Mouse (Mus musculus) forebrain, embryonic 12.5 days (tissue): ENCODE measurements around the gene Bcl10. TPM values are rescaled to one million over a fixed set of nuclear protein-coding genes. Genes with fewer than 3 reads are reported as not detected.
"Not testable (repeated sequence)": the region's sequence is repeated elsewhere in the genome, so short reads cannot be mapped to it uniquely, and the experiment has no call there.

ENCODE experiments used
- ATAC-seq: fragments of 200-750 bp; cut with Nextera tagmentation; 2 replicates; pipeline ENCODE4 v1.8.0; 2017; ENCODE audit warnings: moderate TSS enrichment; ENCODE audit not compliant: low FRiP score
- H3K27ac ChIP-seq: fragments of 300-500 bp; sonication (generic); 2 replicates; pipeline ENCODE4 v1.5.1; 2016; ENCODE audit warnings: mild to moderate bottlenecking
- H3K27me3 ChIP-seq: fragments of 300-500 bp; sonication (generic); 2 replicates; pipeline ENCODE4 v1.6.1; 2016; ENCODE audit warnings: mild to moderate bottlenecking
- H3K36me3 ChIP-seq: fragments of 300-500 bp; sonication (generic); replicated peaks from 2 replicates; pipeline ENCODE4 v1.6.1; 2016; ENCODE audit warnings: mild to moderate bottlenecking
- H3K4me1 ChIP-seq: fragments of 300-500 bp; sonication (generic); 2 replicates; pipeline ENCODE4 v1.6.1; 2016
- H3K4me2 ChIP-seq: fragments of 300-500 bp; sonication (generic); 2 replicates; pipeline ENCODE4 v1.6.1; 2016; ENCODE audit warnings: mild to moderate bottlenecking, moderate library complexity
- H3K4me3 ChIP-seq: fragments of 300-500 bp; sonication (generic); replicated peaks from 2 replicates; pipeline ENCODE4 v1.5.1; 2016; ENCODE audit warnings: mild to moderate bottlenecking
- H3K9ac ChIP-seq: fragments of 300-500 bp; sonication (generic); 2 replicates; pipeline ENCODE4 v1.6.1; 2016; ENCODE audit warnings: mild to moderate bottlenecking
- H3K9me3 ChIP-seq: fragments of 300-500 bp; sonication (generic); 2 replicates; pipeline ENCODE4 v1.6.1; 2016
- WGBS: fragments of 180-500 bp; shearing (Covaris S2); methylation state at CpG from one replicate; pipeline ENCODE4 v1.1.7; 2016; 5-methylcytosine and 5-hydroxymethylcytosine counted together
- polyA plus RNA-seq: library from polyadenylated mRNA; unstranded; fragments of >200 nt; fragmentation: Nextera tagmentation; extraction: Ambion mirVana; gene quantifications from 2 replicates; pipeline ENCODE4 v1.2.1, GENCODE M21; 2016

Bcl10 gene
- polyA plus RNA-seq, result 50.7 and 50.8 TPM in 2 replicates

DNA sequence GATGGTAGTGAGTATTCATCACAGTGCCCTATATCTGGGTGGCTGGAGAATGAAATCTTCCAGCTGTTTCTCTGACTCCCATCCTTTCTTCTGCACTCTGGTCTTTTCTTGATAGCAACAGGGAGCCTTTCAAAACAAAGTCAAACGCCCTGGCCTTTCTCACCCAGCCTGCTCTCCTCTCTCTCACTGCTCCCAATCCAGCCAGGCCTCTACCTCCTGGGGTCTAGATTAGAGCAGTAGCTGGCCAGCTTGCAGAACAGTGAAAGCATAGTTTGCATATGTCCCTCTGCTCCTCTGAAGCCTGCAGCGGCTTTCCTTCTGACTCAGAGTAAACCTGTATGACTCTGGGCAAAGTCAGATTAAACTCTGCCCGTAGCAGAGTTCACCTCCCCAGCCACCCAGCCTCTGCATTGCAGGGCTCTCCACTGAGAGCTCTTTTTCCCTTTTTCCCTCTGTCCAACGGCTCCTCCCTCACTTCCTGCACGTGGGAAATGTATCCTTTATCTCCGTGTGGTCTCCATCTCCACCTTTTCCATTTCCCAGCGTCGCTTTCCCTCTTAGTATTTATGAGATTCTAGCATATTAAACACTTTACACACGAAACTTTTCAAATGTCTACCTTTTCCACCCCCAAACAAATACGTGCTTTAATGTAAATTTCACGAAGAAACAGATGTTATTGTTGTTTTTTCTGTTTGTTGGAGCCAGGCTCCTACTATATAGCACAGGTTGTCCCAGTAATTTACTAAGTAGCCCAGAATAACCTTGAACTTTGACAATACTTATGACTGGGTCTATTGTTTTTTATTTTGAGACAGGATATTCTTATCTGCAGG lies at the start of gene Bcl10:
Bcl10 (plus strand) TSS at position 786 of the 836 bp plus-strand sequence.
- Histone ChIP-seq H3K4me2 (peak within 1 kb of the TSS; percentile 75), H3K4me3 (peak within 1 kb of the TSS; percentile 83), H3K27me3 (peaks cover 4% of the 10 kb centered on the region; the same call in 1 of the 2 replicates), H3K9ac (0 out of 2 replicates have a peak within 1 kb of the TSS, but pooled peaks have one; percentile 29), H3K9me3 (no peaks in the 10 kb centered on the region), H3K4me1 (peaks cover 11% of the 10 kb centered on the region), H3K36me3 (no peaks in the 10 kb centered on the region), H3K27ac (0 out of 2 replicates have a peak within 1 kb of the TSS, but pooled peaks have one; percentile 46)
- no peak for ATAC-seq
- whole genome bisulfite sequencing, result 29% methylated on average over 11 of the region's 11 CpGs

GRCm38 (mm10) chr3:145873271-145873670 lies 49.3 kb upstream of the Bcl10 start:
- no peaks in the 10 kb centered on the region for H3K27me3 ChIP-seq
- H3K36me3 ChIP-seq, result no peaks in the 10 kb centered on the region
- H3K9me3 ChIP-seq, result no peaks in the 10 kb centered on the region
- ATAC-seq, result no peak
- no peak overlapping the region for H3K27ac ChIP-seq
- no peak overlapping the region for H3K4me2 ChIP-seq
- 86% methylated on average over 1 of the region's 1 CpGs for WGBS
- H3K9ac ChIP-seq, result no peak overlapping the region
- no peaks in the 10 kb centered on the region for H3K4me1 ChIP-seq
- no peak overlapping the region for H3K4me3 ChIP-seq

DNA sequence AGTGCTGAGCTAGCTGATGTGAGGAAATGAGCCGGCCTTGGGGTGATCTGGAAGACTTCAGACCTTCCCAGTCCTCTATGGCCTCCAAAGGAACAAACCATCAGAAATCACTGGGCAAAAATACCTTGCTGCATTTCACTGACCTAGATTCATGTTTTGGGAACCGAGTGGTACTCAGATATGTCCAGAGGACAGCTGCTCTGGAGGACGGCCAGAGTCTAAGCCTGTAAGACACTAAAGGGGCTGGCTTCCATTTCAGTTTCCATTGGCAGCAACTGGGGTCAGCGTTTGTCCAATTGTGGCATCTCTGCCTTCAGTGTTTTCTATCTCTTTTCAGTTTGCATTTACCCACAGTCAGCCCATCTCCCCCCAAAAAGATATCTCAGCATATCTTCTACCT lies 48.5 kb upstream of the Bcl10 start:
- Histone ChIP-seq H3K27ac (no peak overlapping the region), H3K27me3 (no peaks in the 10 kb centered on the region), H3K4me3 (no peak overlapping the region), H3K9ac (no peak overlapping the region), H3K9me3 (no peaks in the 10 kb centered on the region), H3K4me2 (no peak overlapping the region), H3K4me1 (no peaks in the 10 kb centered on the region), H3K36me3 (no peaks in the 10 kb centered on the region)
- no peak for ATAC-seq
- 83% methylated on average over 4 of the region's 4 CpGs for WGBS

DNA sequence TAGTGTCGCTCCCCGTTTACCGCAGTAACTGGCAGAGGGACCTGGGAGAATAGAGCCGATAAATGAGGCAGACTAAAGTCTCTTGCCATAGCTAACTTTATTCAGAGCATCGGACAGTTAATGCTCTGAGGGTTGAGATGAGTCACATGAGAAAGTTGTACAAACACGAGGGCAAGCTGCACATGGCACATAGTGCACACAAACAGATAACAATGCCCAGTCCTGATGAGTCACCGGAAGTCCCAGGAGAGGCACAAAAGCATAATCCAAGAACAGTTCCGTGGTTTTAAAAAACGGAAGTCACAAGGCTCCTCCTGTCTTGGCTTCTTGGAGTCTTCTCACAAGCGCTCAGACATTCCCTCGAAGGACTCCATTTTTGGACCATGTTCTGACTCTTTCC lies 46.5 kb upstream of the Bcl10 start:
- no peaks in the 10 kb centered on the region for H3K27me3 ChIP-seq
- H3K4me3 ChIP-seq, result no peak overlapping the region
- no peak overlapping the region for H3K9ac ChIP-seq
- no peak overlapping the region for H3K27ac ChIP-seq
- no peak for ATAC-seq
- H3K36me3 ChIP-seq, result no peaks in the 10 kb centered on the region
- no peaks in the 10 kb centered on the region for H3K9me3 ChIP-seq
- 93% methylated on average over 11 of the region's 11 CpGs for WGBS
- H3K4me2 ChIP-seq, result no peak overlapping the region
- H3K4me1 ChIP-seq, result no peaks in the 10 kb centered on the region

GRCm38 (mm10) chr3:145878867-145879266 lies 43.7 kb upstream of the Bcl10 start:
- not testable (repeated sequence) for ATAC-seq, H3K9me3 ChIP-seq, H3K4me2 ChIP-seq

DNA sequence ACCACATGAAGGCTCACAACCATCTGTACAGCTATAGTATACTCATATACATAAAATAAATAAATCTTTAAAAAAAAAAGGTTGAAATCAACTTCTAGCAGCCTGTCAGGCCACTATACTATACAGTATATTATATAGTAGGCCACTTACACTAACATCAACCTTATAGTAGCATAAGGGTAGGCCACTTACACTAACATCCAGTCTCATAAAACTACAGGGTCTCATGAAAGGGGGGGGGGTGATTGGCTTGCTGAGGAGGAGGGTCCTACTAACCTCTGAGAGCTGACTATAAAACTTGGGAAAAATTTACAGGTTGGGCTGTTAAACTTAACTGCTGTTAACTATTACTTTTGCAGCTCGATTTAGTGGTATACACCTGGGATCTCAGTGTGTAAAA lies 42.3 kb upstream of the Bcl10 start:
- ATAC-seq, result no peak
- Histone ChIP-seq H3K27me3 (no peaks in the 10 kb centered on the region), H3K4me1 (peaks cover 22% of the 10 kb centered on the region), H3K9ac (no peak overlapping the region), H3K4me2 (no peak overlapping the region), H3K27ac (no peak overlapping the region), H3K9me3 (no peaks in the 10 kb centered on the region), H3K36me3 (no peaks in the 10 kb centered on the region), H3K4me3 (no peak overlapping the region)
- 82% methylated on average over 1 of the region's 1 CpGs for WGBS

More at GRCm38 (mm10) chr3:145878867-145879266, 43.7 kb upstream of the Bcl10 start:
- WGBS, result 82% methylated on average over 14 of the region's 14 CpGs
- not testable (repeated sequence) for H3K4me3 ChIP-seq, H3K36me3 ChIP-seq, H3K9ac ChIP-seq, H3K27me3 ChIP-seq, H3K27ac ChIP-seq
- H3K4me1 ChIP-seq, result peaks cover 21% of the 10 kb centered on the region

DNA sequence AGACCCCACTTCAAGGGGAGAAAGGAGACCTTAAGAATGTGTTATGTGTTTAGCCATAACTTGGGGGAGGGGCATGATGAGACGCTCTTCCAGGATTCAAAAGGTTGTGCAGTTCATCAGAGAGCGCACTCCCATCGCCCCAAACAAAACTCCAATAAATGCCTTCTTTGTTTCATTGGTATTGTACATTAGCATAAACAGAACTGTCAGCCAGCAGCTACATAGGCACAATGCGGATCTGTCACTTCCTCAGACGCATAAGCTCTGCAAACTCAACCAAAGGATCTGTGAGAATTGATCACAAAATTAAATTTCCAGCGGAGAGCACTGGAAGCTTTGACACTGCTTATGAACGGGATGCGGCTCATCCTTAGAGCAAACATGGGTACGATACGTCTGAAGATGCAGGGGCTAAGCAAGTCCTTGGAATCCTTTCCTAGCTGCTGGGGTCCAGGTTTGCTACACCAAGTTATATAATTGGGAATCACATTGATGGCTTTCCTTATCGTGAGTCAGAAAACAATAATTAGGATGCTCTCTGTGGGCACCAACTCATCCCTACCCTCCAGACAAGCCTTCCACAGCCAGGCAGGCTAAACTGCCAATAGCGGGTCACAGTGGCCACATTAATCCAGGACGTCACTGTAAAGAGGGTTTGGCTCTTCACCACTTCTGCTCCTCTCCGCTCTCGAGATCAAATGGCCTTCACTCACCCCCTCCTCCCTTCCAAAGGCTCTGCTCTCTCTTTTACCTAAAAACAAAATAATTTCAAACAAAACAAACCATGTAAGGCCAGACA lies 40.3 kb upstream of the Bcl10 start:
- H3K9me3 ChIP-seq, result no peaks in the 10 kb centered on the region
- no peak overlapping the region for H3K4me2 ChIP-seq
- H3K4me3 ChIP-seq, result no peak overlapping the region
- H3K27me3 ChIP-seq, result no peaks in the 10 kb centered on the region
- peak overlapping the region; percentile 65; the same call in 1 of the 2 replicates for H3K27ac ChIP-seq
- H3K9ac ChIP-seq, result no peak overlapping the region
- ATAC-seq, result no peak
- H3K4me1 ChIP-seq, result peaks cover 35% of the 10 kb centered on the region
- WGBS, result 73% methylated on average over 15 of the region's 15 CpGs
- H3K36me3 ChIP-seq, result no peaks in the 10 kb centered on the region

DNA sequence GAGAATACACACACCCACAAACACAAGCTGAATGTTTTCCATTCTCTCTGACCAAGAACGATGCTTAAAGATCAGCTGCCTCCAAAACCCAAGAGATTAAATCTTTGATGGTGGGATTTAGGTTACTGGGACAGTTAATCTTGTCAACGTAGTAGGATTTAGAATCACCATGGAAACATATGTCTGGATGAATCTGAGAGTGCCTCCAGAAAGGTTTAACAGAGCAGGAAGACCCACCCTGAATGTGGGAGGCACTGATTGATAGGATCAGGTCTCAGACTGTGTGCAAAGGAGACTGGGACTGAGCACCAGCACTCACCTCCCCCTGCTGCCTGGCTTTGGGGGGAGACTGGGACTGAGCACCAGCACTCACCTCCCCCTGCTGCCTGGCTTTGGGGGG lies 39.4 kb upstream of the Bcl10 start:
- H3K4me3 ChIP-seq, result no peak overlapping the region
- no peak overlapping the region for H3K27ac ChIP-seq
- ATAC-seq, result peak; percentile 45
- no peaks in the 10 kb centered on the region for H3K36me3 ChIP-seq
- no peak overlapping the region for H3K4me2 ChIP-seq
- H3K9me3 ChIP-seq, result no peaks in the 10 kb centered on the region
- peaks cover 35% of the 10 kb centered on the region for H3K4me1 ChIP-seq
- no peak overlapping the region for H3K9ac ChIP-seq
- no peaks in the 10 kb centered on the region for H3K27me3 ChIP-seq
- WGBS, result 42% methylated on average over 2 of the region's 2 CpGs

DNA sequence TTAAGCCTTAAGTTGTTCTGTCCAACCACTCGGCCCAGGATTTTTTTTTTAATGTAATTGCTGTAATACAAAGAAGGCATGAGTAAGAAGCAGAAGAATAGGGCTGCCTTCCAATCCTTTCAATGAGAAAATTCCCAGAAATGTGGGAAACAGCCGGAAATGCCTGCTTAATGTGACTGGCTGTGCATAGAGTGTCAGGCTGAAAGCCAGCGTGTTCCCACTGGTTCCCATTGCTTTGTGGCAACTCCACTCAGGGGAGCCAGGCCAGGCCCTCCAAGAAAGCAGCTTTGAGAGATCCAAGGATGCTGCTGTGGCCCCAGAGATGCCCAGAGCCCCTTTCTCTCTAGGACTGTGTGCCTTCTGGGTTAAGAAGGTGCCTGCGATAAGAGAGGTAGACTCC lies 37.2 kb upstream of the Bcl10 start:
- Histone ChIP-seq H3K4me1 (peaks cover 43% of the 10 kb centered on the region), H3K9me3 (no peaks in the 10 kb centered on the region), H3K4me2 (no peak overlapping the region), H3K9ac (no peak overlapping the region), H3K4me3 (no peak overlapping the region), H3K36me3 (peaks cover 4% of the 10 kb centered on the region; the same call in 1 of the 2 replicates), H3K27me3 (no peaks in the 10 kb centered on the region), H3K27ac (peak overlapping the region; percentile 77)
- no peak for ATAC-seq
- WGBS, result 42% methylated on average over 4 of the region's 4 CpGs

DNA sequence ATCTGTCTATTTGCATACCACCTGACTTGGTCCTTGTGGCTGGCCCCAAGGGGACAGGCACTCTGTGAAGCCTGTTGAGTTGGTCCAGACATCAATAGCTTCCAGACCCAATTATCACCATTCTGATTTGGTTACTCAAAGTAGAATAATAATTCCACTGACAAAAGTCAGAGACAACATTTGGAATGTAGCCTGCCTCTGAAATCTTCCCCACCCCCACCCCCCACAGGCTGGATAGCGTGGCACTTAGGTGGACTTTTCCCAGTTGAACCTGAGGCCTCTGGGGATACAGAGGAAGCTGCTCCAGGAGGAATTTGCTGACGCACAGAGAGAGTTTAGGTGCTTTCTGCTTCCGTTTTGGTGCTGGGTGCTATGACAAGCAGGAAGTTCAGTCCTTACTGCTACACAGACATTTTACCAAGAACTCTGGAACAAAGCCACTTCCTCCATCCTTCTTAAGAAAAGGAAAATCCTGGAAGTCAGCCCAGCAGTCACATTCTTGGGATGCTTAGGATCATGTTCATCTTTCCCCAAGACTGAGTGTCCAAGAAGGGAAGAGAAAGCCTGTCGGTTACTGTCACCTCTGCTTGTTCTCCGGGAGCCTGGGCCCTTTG lies 36.6 kb upstream of the Bcl10 start:
- Histone ChIP-seq H3K9ac (no peak overlapping the region), H3K4me1 (peaks cover 49% of the 10 kb centered on the region), H3K4me2 (no peak overlapping the region), H3K27me3 (no peaks in the 10 kb centered on the region), H3K4me3 (no peak overlapping the region), H3K9me3 (no peaks in the 10 kb centered on the region), H3K36me3 (peaks cover 4% of the 10 kb centered on the region; the same call in 1 of the 2 replicates), H3K27ac (peak overlapping the region; percentile 77)
- WGBS, result 64% methylated on average over 5 of the region's 5 CpGs
- no peak for ATAC-seq

DNA sequence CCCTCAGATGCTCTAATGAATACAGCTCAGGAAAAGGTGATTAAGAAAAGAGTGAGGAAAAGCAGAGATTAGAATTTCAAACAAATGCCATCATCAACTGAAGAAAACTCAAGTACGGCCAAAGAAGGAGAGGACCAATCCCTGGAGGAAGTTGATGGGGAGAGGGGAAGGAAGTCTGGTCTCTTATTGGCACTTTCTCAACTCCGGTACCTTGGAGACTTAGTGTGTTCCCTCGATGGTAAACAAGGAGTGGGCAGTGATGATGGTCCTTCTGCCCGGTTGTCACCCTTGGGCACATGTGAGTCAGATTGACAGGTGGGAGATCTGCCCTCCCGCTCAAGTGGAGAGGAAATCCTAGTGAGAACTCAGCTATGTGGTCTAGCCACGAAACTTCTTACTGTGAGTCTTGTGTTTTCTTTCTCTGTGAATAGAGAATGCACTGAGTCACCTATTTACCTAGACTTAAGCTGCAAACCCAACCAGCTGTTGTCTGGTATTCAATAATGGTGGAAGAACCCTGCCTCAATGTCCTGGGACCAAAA lies 35.1 kb upstream of the Bcl10 start:
- peaks cover 42% of the 10 kb centered on the region for H3K4me1 ChIP-seq
- no peaks in the 10 kb centered on the region for H3K27me3 ChIP-seq
- no peak for ATAC-seq
- WGBS, result 81% methylated on average over 6 of the region's 6 CpGs
- no peak overlapping the region for H3K9ac ChIP-seq
- H3K4me3 ChIP-seq, result no peak overlapping the region
- peaks cover 4% of the 10 kb centered on the region; the same call in 1 of the 2 replicates for H3K36me3 ChIP-seq
- no peaks in the 10 kb centered on the region for H3K9me3 ChIP-seq
- H3K27ac ChIP-seq, result no peak overlapping the region
- H3K4me2 ChIP-seq, result no peak overlapping the region
